Mouse (Mus musculus): ENCODE results near the gene Arrdc2. TPM values are rescaled to one million over a fixed set of nuclear protein-coding genes. Genes with fewer than 3 reads are reported as not detected.

Gene Arrdc2
- total RNA-seq, 2 experiments from 2014 or later: 11.0 to 11.1 TPM

DNA sequence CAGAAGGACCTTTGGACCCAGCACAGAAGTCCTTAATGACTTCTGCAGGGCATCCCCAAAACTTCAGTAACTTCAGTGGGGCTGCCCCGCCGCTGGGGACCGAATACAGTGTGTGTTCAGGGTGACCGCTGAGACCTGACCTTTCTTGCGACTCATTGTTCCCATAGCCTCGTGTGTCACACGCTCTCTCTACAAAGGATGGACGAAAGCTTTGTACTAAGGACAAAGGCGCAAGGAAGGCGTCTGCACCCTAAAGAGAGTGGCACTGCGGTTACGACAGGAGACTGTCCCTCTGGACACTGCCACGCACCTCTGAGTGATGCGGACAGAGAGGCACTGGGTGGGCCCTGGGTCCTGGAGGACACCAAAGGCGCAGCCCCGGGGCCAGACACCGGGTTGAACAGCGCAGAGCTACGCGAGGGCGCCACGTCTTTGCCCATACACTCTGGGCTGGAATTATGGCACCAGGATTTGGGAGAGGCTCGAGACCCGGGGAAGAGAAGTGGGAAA is 25.2 kb upstream of the Arrdc2 start:
- ATAC-seq (ENCODE audit: poor library complexity, severe bottlenecking): no peak

DNA sequence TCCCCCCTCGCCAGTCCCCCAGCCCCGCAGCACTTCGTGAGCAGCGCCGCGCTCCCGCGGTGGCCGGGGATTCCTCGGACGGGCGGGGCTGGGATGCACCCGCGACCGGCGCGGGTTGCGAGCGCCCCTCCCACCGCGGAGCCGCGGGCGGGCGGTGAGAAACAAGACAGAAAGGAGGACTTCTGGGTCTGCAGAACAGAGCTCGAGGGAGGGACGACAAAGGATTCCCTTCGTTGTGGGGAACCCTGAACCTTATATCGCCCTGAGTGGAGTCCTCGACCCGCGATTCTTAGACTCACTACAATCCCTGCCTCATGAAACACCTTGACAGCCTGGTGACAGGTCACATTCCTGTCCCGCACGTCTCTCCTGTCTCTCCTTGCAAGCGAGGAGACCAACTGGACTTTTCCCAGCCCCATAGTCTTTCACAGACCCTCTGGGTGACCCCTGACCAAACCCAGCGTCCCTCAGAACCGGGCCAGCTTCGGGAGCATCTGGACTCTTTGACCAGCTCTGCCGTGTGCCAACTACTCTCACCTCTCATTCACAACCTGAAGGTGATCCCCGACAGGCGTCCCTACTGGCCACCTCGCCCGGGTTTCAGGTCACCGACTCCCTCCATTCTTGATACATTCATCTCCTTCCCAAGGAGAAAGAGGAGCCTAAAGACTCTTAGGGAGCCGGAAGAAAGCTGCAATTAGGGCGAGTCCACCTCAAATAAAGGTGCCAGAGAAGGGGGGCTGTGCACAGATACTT is 24.6 kb upstream of the Arrdc2 start:
- ATAC-seq (ENCODE audit: poor library complexity, severe bottlenecking): no peak

DNA sequence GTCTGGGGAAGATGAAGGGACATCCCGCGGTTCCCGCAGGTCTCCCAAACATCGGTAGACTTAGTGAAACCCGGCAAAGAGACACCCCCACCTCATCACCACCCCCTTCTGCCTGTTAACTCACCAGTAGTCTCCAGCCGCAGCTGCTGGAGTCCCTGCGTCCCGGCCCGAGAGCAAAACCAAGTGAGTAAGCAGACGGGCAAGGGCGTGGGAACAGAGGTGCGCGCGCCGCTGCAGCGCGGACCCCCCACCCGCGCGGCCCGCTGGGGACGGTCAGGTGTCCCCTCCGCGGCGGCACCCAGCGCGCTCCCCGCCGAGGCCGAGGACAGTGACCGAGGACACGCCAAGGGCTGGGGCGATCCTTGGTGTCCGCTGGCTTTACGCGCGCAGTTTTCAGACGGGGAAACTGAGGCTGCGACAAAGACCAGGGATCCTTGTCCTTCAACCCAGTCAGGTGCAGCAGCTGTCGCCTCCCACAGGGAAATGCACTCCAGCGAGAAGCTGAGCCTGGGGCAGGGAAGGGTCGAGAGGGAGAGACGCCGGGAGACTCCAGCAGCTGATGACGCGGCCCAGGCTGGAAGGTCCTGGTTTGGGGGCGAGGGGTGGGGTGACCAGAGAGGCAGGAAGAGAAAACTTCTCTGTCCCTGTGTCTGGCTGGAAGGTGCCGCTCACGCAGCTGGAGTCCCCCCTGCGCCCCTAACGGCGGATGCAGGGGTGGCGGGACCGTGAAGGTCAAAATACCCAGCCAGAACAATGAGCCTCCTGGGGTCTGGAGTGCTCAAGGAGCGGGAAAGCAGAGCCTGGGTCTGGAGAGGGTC is 23.5 kb upstream of the Arrdc2 start, which contains the start of gene Kcnn1:
Gene Kcnn1 (minus strand): TSS at position 435 of the 818 bp plus-strand sequence.
- no peak for ATAC-seq (ENCODE audit: poor library complexity, severe bottlenecking)

- no peak for ATAC-seq (ENCODE audit: poor library complexity, severe bottlenecking)
Measured at GRCm38 (mm10) chr8:70857516-70857915, 18.0 kb upstream of the Arrdc2 start.

DNA sequence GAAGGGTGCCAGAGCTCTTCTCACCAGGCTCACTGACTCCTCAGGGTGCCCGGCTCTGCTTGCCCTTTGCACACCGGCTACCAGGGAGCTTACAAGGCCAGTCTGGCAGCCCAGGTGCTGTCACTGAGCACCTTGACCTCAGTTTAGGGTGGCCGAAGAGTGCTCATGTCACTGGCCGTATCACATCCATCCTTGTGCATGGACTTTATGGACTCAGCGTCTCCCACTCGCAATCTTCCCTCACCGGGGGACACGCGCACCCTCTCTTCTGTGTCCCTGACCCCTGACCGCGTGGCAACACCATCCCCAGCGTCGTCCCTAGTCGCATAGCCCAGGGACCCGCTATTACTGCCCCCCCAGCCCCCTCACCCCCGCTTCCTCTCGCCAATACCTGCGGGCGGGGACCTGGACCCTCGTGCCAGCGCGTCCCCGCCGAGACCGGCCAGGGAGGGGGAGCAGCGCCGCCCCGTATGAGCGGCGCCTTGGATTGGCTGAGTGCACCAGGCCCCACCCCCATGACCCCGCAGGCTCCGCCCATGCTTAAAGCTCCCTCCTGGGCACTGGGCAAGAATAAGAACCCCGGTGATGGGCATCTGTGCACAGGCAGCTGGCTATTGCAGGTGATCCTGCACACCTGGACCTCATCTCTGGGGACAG is 17.1 kb upstream of the Arrdc2 start:
- peak; percentile 60 for ATAC-seq (ENCODE audit: poor library complexity, severe bottlenecking)

- ATAC-seq (ENCODE audit: poor library complexity, severe bottlenecking): no peak
Measured at GRCm38 (mm10) chr8:70856028-70856427, 16.5 kb upstream of the Arrdc2 start.

- peak; percentile 94 for ATAC-seq (ENCODE audit: poor library complexity, severe bottlenecking)
Measured at GRCm38 (mm10) chr8:70853863-70854262, 14.3 kb upstream of the Arrdc2 start.

DNA sequence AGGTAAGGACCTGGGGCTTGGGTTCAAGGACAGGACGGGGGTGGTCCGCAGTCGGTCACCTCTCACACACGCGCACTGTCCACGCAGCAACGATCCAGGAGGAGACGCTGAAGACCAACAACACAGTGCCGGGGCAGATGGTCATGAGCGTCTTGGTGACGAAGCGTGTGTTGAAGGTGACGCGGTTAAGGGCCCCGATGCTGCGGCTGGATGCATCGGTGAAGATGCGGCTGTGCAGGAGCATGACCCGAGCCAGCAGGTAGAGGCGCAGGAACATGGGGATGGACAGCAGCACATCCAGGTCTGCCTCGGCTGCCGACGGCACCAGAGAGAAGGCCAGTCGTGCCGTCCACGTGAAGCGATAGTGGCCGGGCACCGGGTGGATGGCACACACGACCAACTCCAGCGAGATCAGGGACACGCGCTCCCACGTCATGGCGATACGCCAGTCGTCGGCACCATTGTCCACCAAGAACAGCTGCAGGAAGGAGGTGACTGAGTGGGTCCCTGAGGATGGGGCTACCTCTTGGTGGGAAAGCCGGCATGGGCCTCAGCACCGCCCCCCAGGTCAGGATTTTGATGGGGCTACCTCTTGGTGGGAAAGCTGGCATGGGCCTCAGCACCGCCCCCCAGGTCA is 13.2 kb upstream of the Arrdc2 start:
- ATAC-seq (ENCODE audit: poor library complexity, severe bottlenecking): no peak

DNA sequence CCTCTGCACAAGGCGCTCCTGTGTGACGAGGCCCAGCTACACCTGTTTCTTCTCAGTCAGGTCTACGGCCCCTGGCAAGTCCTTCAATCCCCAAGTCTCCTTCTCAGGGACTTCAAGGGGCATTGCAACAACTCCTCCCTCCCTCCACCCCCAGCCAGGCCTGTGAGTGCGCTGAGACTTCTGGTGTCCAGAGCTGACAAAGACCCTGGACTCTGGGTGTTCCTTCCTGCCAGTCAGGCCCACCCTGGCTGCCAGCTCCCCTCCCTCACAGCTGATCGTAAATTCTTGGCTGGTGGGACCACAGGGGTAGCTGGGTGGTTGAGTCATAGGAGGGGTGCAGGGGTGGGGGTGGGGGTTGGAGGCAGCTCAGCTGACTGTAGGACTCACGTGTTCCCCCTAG is 12.3 kb upstream of the Arrdc2 start:
- ATAC-seq (ENCODE audit: poor library complexity, severe bottlenecking): no peak

DNA sequence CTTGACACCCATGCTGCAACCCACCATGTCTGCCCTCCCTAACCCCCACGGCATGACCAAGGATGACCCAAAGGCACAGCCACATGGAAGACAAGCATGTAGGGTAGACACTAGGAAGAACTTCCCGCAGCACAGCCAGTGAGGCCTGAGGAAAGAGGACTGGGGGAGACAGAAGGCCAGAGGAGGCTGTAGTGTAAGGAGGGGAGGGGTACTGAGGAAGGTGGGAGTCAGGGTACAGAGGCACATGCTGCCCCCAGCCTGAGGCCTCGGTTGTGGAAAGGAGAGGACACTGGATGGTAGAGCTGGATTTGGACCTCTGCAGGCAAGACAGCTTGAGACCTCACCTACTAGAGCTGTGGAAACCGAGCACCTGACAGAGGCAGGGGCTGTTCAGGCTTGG is 11.4 kb upstream of the Arrdc2 start:
- ATAC-seq (ENCODE audit: poor library complexity, severe bottlenecking): no peak

DNA sequence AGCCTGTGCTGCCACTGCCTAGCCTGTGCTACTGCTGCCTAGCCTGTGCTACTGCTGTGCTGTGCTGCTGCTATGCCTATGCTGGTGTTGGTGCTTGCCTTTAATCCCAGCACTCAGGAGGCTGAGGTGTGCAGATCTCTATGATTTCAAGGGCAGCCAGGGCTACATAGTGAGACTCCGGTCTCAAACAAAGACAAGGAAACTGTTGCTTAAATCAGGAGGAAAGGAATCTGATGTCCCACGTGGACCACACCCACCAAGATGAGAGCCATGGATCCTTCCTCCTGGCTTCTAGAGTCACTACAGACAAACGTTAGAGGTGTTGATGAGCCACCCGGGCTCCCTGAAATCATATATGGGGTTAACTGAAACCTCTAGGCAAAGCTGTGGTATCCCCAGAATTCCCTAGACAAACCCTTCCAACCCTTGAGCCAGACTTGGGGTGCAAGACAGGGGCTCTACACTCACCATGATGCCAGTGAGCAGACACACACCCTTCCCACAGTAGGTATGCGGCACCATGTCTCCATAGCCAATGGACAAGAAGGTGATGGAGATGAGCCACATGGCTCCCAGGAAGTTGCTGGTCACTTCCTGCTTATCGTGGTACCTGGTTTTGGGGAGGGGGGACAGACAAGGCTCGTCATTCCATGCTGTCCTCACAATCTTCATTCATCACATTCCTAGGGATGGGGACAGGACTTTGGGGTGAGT is 10.8 kb upstream of the Arrdc2 start:
- ATAC-seq (ENCODE audit: poor library complexity, severe bottlenecking): no peak

DNA sequence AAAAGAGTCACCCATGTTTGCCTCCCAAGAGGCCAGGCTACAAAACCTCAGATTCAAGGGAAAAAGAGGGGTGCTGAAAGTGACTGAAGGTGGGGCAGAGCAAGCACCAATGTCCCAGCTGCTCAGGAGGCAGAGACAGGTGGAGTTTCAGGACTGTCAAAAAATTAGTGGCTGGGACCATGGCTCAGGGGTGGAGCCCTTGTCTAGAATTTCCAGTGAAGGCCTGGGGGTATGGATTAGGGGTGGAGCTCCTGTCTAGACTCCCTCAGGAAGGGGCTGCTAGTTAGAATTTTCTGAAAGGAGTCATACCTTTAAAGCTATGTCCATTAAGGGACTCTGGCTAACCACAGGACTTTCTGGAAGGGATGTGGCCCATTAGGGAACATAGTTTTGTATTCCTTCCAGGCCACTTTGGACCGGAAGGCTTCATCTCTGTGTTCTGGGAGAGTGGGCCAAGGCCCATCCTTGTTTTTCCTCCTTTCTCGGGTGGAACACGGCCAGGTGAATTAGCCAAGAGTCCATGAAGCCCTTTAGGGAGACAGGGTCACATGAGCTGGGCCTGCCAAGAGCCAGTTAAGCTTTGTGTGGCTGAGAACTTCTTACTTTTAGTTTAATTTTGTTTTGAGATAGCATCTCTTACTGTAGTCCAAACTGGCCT is 9.9 kb upstream of the Arrdc2 start:
- ATAC-seq (ENCODE audit: poor library complexity, severe bottlenecking): no peak

DNA sequence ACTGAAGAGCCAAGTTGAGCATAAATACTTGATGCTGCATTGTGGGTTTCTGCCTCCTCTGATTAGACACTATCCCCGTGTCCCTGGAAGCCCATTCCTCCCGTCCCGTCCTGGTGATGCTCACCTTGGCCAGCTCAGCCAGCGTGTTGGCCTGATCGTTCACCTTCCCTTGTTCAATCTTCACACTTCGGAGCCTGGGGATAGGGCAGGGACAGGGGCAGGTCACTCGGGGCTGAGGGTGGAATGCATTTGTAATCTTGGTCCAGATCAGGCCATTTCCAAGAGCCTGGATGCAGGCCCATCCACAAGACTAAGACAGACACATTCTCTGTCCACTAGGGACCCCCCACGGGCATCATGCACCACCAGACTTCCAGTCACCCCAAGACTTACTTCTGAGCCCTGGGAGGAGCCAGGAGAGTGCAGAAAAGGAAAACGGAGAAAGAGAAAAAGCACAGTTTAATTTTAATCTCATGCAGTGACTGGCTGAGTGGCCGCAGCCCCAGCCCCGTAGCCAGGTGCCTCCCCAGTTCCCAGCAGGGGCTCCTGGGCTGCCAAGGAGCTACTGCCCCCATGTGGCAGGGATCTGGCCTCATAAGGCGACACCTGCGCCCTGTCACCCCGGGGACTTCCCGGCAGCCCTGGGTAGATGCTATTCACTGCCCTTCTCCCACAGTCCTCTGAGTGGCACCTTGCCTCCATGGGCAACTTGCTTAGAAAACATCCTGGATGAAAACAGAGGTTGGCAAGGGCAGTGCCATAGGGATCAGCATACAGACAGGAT is 7.0 kb upstream of the Arrdc2 start:
- ATAC-seq (ENCODE audit: poor library complexity, severe bottlenecking): no peak

GRCm38 (mm10) chr8:70845108-70845507 is 5.6 kb upstream of the Arrdc2 start:
- no peak for ATAC-seq (ENCODE audit: poor library complexity, severe bottlenecking)

- ATAC-seq (ENCODE audit: poor library complexity, severe bottlenecking): peak; percentile 49
Measured at GRCm38 (mm10) chr8:70844523-70844922, 5.0 kb upstream of the Arrdc2 start.

GRCm38 (mm10) chr8:70843941-70844340 is 4.4 kb upstream of the Arrdc2 start:
- ATAC-seq (ENCODE audit: poor library complexity, severe bottlenecking): no peak

DNA sequence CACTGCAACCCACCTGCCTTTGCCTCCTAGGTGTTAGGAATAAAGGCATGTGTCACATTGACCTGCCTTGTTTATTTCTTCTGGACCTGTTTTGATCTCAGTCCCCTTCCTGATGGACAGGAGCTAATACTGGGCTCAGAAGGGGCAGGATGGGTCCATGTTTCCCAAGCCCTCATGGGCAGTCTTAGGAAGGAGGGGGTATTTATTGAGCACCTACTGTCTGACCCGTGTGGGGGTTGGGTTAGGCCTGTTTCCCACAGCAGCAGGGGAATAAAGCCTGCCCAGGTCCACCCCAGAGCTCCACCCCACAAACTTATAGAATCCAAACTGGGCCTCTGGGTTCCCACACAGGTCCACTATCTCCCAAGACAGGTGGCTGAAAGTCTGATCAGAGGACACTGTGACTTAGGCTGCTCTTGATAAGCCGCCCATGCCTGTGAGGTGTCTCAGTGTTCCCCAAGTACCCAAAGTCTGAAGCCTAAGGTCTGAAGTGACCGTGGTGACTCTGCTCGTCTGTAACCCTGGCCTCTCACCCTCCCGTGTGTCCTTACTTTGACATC is 3.8 kb upstream of the Arrdc2 start:
- no peak for ATAC-seq (ENCODE audit: poor library complexity, severe bottlenecking)

- no peak for ATAC-seq (ENCODE audit: poor library complexity, severe bottlenecking)
Measured at GRCm38 (mm10) chr8:70842484-70842883, 3.0 kb upstream of the Arrdc2 start.
